Mouse (Mus musculus) embryonic facial prominence, embryonic 14.5 days (tissue): ENCODE measurements at regions not wholly inside any gene's neighbourhood (a gene's known extent, or its start where the extent isn't known, plus 50 kb on each side); places are given as distances from the start of the nearest gene placed in this dataset.

Source experiments
- ATAC-seq: fragments of 200-750 bp; cut with Nextera tagmentation; 2 replicates; pipeline ENCODE4 v1.8.0; 2017; ENCODE audit warnings: low read depth, moderate number of reproducible peaks, moderate TSS enrichment
- DNase-seq: peaks from one replicate; pipeline ENCODE4 v3.0.0-alpha.2; 2015; ENCODE audit warnings: low spot score
- H3K27ac ChIP-seq: fragments of 300-500 bp; sonication (generic); replicated peaks from 2 replicates; pipeline ENCODE4 v1.5.1; 2014; ENCODE audit warnings: low read depth, mild to moderate bottlenecking, low read length, moderate library complexity
- H3K27me3 ChIP-seq: fragments of 300-500 bp; sonication (generic); replicated peaks from 2 replicates; pipeline ENCODE4 v1.6.1; 2014; ENCODE audit warnings: low read length; ENCODE audit not compliant: control insufficient read depth, insufficient read depth
- H3K36me3 ChIP-seq: fragments of 300-500 bp; sonication (generic); 2 replicates; pipeline ENCODE4 v1.6.1; 2014; ENCODE audit warnings: low read length, mixed read lengths; ENCODE audit not compliant: control insufficient read depth, insufficient read depth
- H3K4me1 ChIP-seq: fragments of 300-500 bp; sonication (generic); 2 replicates; pipeline ENCODE4 v1.6.1; 2014; ENCODE audit warnings: antibody characterized with exemption, low read length; ENCODE audit not compliant: control insufficient read depth, insufficient read depth
- H3K4me2 ChIP-seq: fragments of 300-500 bp; sonication (generic); 2 replicates; pipeline ENCODE4 v1.6.1; 2014; ENCODE audit warnings: low read depth, mild to moderate bottlenecking, low read length, moderate library complexity, mixed read lengths
- H3K4me3 ChIP-seq: fragments of 300-500 bp; sonication (generic); 2 replicates; pipeline ENCODE4 v1.5.1; 2014; ENCODE audit warnings: low read depth, mild to moderate bottlenecking, low read length
- H3K9ac ChIP-seq: fragments of 300-500 bp; sonication (generic); 2 replicates; pipeline ENCODE4 v1.6.1; 2014; ENCODE audit warnings: low read depth, mild to moderate bottlenecking, low read length, moderate library complexity, mixed read lengths
- H3K9me3 ChIP-seq: fragments of 300-500 bp; sonication (generic); 2 replicates; pipeline ENCODE4 v1.6.1; 2016; ENCODE audit warnings: low read length; ENCODE audit not compliant: control insufficient read depth
- WGBS: fragments of 180-500 bp; shearing (Covaris S2); extraction: QIAGEN DNeasy Blood & Tissue Kit; methylation state at CpG from one replicate; pipeline ENCODE4 v1.1.7; 2014; 5-methylcytosine and 5-hydroxymethylcytosine counted together

DNA sequence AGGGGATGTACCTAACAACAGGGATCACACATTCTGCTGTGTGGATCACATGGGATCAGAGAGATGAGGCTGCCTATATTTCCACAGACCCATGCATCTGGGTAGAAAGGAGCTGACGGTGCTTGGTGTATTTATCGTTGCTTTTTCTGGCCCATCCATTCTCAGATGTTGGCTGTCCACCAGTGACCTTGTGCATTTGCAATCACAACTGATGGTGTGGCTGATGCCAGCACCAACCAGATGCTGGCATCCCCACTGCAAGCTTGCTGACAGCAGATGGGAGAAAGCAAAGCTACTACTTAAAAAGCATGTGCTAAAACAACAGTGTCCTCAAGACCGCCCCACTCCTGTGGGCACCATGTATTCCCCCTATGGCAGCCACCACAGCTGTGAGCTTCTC is 198.3 kb upstream of the Dapk1 start:
- H3K27ac ChIP-seq: no peak overlapping the region
- DNase-seq: no peak
- no peaks in the 10 kb centered on the region for H3K36me3 ChIP-seq
- no peaks in the 10 kb centered on the region for H3K4me1 ChIP-seq
- no peak overlapping the region for H3K4me2 ChIP-seq
- H3K9me3 ChIP-seq: 0 out of 2 replicates have a peak, but pooled peaks cover 3% of the 10 kb centered on the region
- ATAC-seq: no peak
- H3K9ac ChIP-seq: no peak overlapping the region
- no peak overlapping the region for H3K4me3 ChIP-seq
- WGBS: 96% methylated on average over 3 of the region's 3 CpGs
- H3K27me3 ChIP-seq: no peaks in the 10 kb centered on the region

DNA sequence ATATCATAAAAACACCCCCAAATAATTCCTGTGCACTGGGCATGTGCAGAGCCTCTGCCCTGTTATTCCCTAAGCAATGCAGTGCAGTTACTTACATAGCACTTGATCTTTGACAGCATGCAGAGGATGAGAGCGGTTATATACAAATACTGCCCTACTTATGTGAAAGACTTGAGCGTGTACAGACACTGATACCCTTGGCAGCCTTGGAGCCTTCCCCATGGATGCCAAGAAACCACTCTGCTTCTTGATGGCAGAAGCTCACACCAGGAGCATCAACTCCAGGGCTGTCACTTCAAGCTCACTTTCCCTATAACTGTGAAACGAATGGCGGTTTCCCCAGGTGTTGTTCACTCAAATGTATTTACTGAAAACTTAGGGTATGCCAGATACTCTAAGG is 194.4 kb upstream of the Dapk1 start:
- whole genome bisulfite sequencing: 84% methylated on average over 4 of the region's 4 CpGs
- Histone ChIP-seq H3K36me3 (no peaks in the 10 kb centered on the region), H3K9ac (no peak overlapping the region), H3K27me3 (no peaks in the 10 kb centered on the region), H3K27ac (no peak overlapping the region), H3K4me3 (no peak overlapping the region), H3K9me3 (no peaks in the 10 kb centered on the region), H3K4me2 (no peak overlapping the region), H3K4me1 (peaks cover 20% of the 10 kb centered on the region; the same call in 1 of the 2 replicates)
- peak; percentile 7; the same call in 1 of the 2 replicates for ATAC-seq
- no peak for DNase-seq

DNA sequence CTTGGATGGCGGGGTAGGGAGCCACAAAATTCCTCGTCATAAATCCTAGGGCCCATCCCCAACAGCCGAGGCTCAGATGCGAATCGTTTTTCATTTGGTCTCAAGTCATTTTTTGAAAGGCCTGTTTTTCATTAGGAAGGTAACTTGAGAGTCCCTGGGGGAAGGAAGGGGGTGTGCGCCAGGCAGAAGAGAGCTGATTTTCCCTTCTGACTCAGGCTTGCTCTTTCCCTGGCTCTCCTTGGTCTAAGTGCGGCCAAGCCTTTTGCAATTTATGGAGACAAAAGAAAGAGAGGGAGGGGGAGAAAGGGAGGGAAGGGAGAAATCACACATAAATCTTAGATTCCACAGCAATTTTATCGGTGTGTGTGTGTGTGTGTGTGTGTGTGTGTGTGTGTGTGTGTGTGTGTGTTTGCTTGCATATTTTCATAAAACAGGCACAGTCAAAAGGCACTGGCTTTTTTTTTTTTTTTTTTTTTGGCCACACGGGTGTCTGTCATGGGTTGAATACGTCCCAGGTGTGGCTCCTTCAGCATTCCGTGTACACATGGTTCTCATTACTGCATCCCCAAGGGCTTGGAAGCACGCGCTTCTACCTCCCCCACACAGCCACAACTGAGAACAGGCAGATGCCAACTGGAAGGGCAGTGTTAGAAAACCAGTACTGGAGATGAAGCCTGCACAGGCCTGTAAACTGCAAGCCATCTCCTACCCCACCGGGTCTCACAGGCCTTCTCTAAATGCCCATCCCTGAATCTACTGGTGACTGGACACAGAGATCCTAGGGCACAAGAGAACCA is 191.8 kb upstream of the Dapk1 start:
- WGBS: 13% methylated on average over 14 of the region's 14 CpGs
- no peaks in the 10 kb centered on the region for H3K9me3 ChIP-seq
- peak overlapping the region; percentile 91 for H3K27ac ChIP-seq
- no peaks in the 10 kb centered on the region for H3K27me3 ChIP-seq
- H3K4me1 ChIP-seq: peaks cover 20% of the 10 kb centered on the region; the same call in 1 of the 2 replicates
- DNase-seq: peak; percentile 98
- H3K4me2 ChIP-seq: 0 out of 2 replicates have a peak overlapping the region, but pooled peaks have one; percentile 13
- H3K9ac ChIP-seq: no peak overlapping the region
- ATAC-seq: peak; percentile 94
- H3K4me3 ChIP-seq: no peak overlapping the region
- no peaks in the 10 kb centered on the region for H3K36me3 ChIP-seq

DNA sequence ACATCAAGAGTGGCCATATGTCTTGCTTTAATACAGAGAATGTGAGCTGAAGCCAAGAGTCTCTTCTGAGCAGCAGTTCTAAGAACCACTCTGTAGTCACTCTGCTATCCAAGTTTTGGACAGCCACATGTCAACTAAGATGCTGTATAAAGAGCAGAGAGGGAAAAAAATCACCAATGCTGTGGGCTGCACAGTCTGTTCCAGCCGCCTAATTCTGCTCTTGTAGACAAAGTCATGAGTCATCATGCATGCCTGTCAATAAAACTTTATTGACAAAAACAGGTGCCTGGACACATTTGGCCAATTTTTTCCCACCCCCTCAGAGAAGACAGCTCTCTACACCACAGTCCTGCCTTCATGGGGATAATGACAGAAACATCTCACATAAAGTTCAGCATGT is 185.7 kb upstream of the Dapk1 start:
- Histone ChIP-seq H3K4me3 (no peak overlapping the region), H3K4me2 (no peak overlapping the region), H3K9ac (no peak overlapping the region), H3K9me3 (no peaks in the 10 kb centered on the region), H3K4me1 (peaks cover 30% of the 10 kb centered on the region), H3K36me3 (no peaks in the 10 kb centered on the region), H3K27me3 (no peaks in the 10 kb centered on the region), H3K27ac (peak overlapping the region; percentile 87)
- ATAC-seq (no peak), DNase-seq (peak; percentile 83)
- 46% methylated on average over 1 of the region's 1 CpGs for WGBS

DNA sequence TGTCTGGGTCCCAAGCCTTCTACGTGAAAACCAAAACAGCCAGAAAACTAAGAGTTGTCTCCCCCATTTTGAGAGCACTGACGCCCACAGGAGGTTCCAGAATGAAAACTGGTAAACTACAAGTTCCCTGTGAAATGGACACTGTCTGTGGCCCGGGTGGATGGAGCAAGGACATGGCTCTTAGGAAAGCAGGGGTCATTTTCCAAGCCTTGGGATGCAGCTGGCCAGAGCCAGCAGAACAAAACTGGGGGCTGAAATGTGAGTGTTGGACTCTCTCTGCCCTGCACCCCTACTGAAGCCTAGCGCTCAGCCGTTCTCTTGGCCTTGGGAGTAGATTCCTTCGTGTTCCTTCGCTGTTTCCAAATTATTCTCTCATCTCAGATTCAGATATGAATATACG is 184.7 kb upstream of the Dapk1 start:
- H3K4me3 ChIP-seq: no peak overlapping the region
- peak overlapping the region; percentile 27; the same call in 1 of the 2 replicates for H3K9ac ChIP-seq
- no peaks in the 10 kb centered on the region for H3K36me3 ChIP-seq
- peaks cover 32% of the 10 kb centered on the region for H3K4me1 ChIP-seq
- no peak overlapping the region for H3K4me2 ChIP-seq
- no peaks in the 10 kb centered on the region for H3K27me3 ChIP-seq
- ATAC-seq (0 out of 2 replicates have a peak, but pooled peaks have one; percentile 20), DNase-seq (no peak)
- H3K27ac ChIP-seq: peak overlapping the region; percentile 87
- 60% methylated on average over 8 of the region's 8 CpGs for WGBS
- no peaks in the 10 kb centered on the region for H3K9me3 ChIP-seq

DNA sequence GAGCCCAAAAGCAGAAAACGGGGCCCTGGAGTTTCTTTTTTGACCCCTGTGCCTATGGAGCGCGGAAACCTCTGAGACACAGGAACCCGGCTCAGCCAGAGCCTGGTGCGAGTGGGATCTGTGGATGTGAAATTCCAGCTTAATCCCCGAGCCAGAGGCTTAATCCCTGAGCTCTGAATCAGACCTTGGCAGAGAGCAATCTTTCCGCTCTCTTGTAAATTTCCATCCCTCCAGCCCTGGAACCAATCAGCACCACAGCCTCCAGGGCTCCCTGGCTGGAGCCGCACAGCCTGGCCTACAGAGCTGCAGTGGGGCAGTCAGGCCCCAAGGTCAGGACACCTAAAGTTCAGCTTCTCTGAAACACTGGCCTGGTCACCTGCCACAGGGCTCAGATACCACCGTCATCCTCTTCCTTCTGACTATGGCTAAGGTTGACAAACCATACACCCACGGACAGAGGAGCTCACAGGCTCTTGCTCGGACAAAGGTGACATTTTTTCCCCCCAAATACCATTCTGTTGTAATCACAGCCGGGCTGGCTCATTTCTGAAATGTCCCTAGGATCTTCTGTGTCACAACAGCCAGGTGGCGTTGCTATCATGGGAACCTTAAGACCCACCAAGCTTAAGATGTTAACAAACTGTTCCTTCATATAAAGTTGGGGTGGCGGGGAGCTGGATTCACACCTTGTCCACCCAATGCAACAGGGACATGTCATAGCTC is 184.2 kb upstream of the Dapk1 start:
- H3K27ac ChIP-seq: peak overlapping the region; percentile 87

DNA sequence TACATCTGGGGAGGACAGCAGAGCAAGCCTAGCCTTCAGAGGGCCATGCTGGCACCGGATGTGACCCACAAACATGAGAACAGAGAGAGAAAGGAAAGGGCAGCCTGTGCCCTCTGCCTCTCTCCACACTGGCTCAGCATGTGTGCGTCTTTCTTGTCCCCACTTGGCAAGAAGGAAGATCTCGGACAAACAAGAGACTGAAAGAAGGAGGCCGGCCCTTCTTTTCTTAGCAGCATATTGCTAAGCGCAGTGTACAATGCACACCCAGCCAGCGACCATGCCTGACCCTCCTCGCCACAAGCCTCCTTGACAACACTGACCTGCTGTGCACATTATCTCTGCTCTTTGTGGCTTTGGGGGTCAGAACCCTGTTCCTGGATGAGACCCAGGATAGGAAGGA is 181.4 kb upstream of the Dapk1 start:
- Histone ChIP-seq H3K27ac (no peak overlapping the region), H3K27me3 (no peaks in the 10 kb centered on the region), H3K9ac (no peak overlapping the region), H3K4me3 (no peak overlapping the region), H3K4me2 (no peak overlapping the region), H3K9me3 (no peaks in the 10 kb centered on the region), H3K36me3 (no peaks in the 10 kb centered on the region), H3K4me1 (peaks cover 35% of the 10 kb centered on the region)
- DNase-seq (no peak), ATAC-seq (no peak)
- WGBS: 61% methylated on average over 7 of the region's 7 CpGs

More for the DNA sequence above, 184.2 kb upstream of the Dapk1 start:
- 51% methylated on average over 14 of the region's 14 CpGs for WGBS
- peak overlapping the region; percentile 27; the same call in 1 of the 2 replicates for H3K9ac ChIP-seq
- peak; percentile 79 for ATAC-seq
- no peak overlapping the region for H3K4me2 ChIP-seq
- H3K4me3 ChIP-seq: no peak overlapping the region
- no peaks in the 10 kb centered on the region for H3K27me3 ChIP-seq
- no peaks in the 10 kb centered on the region for H3K36me3 ChIP-seq
- no peaks in the 10 kb centered on the region for H3K9me3 ChIP-seq
- DNase-seq: peak; percentile 90
- peaks cover 32% of the 10 kb centered on the region for H3K4me1 ChIP-seq

DNA sequence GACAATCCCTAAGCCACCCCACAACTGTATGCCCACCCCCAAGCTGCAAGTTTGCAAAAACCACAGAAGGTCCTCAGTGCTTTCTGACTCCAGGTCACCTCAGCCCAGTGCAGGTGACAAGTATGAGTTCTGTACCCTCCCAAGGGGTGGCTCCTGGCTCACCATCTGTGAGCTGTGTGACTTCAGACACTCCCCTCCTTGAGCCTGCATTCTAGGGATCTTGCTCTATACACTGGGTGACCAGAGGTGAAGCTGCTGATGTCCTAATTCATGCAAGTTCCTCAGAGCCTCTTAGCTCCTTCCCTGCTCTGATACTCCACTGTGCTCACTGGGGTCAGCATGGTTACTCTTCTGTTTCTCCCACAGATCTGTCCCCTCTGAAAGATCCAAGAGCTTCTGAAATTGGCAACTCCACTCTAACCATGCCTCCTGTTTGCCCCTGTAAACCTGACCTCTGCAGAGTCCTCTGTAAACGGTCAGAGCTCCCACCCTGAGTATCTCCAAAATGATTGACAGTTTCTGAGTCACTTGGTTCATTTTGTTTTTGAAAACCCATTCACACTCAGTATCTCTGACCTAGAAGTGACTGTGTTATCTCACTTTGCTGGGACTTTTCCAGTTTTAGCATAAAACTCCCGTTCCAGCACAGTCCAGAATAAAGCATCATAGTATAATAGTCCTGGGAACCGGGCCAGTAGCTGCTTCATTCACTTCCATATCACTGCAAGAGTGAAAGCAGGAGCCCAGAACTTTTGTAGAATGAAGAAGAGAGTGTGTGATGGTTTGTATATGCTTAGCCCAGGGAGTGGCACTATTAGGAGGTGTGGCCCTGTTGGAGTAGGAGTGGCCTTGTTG is 180.7 kb upstream of the Dapk1 start:
- Histone ChIP-seq H3K27ac (peak overlapping the region; percentile 35; the same call in 1 of the 2 replicates), H3K9ac (no peak overlapping the region), H3K36me3 (no peaks in the 10 kb centered on the region), H3K27me3 (no peaks in the 10 kb centered on the region), H3K4me2 (no peak overlapping the region), H3K4me3 (no peak overlapping the region), H3K9me3 (no peaks in the 10 kb centered on the region), H3K4me1 (peaks cover 37% of the 10 kb centered on the region)
- WGBS: 52% methylated on average over 3 of the region's 3 CpGs
- no peak for ATAC-seq
- DNase-seq: peak; percentile 83
